Mouse (Mus musculus): Measurements from ENCODE around the gene Mrpl54. TPM values are rescaled to one million over a fixed set of nuclear protein-coding genes. Genes with fewer than 3 reads are reported as not detected.

Gene Mrpl54
- 91.5 and 109 TPM in 2 replicates for polyA plus RNA-seq (2012; rRNA removed)

GRCm38 (mm10) chr10:81266211-81267105 is at the start of gene Mrpl54, which contains the start of gene Apba3:
Mrpl54 (minus strand) TSS chr10:81266934.
Apba3 (plus strand) TSS chr10:81266960.

GRCm38 (mm10) chr10:81292554-81293333 is 26.0 kb upstream of the Mrpl54 start, which contains the start of gene Pip5k1c:
Pip5k1c (plus strand) TSS chr10:81292963.

GRCm38 (mm10) chr10:81291511-81292104 is 24.9 kb upstream of the Mrpl54 start, which contains the start of gene Tjp3:
Tjp3 (minus strand) TSS chr10:81291581.

GRCm38 (mm10) chr10:81252424-81253419 is 14.0 kb downstream of the Mrpl54 start, which contains the start of gene Matk:
Matk (plus strand) TSS chr10:81252935.

GRCm38 (mm10) chr10:81232580-81233225 is 34.0 kb downstream of the Mrpl54 start, which contains the start of gene Zfr2:
Zfr2 (plus strand) TSS chr10:81233155.

GRCm38 (mm10) chr10:81230438-81231332 is 36.0 kb downstream of the Mrpl54 start, which contains the start of gene Atcay:
Atcay (minus strand) TSS chr10:81230833.

Other genes starting within 250 kb of the Mrpl54 start
- gene Diras1, start 241.3 kb downstream of the Mrpl54 start, polyA plus RNA-seq (2012; rRNA removed): 5.8 and 6.1 TPM in 2 replicates
- 26.5 and 35.6 TPM in 2 replicates for gene Slc39a3, start 229.5 kb downstream of the Mrpl54 start, polyA plus RNA-seq (2012; rRNA removed)
- 168 and 193 TPM in 2 replicates for gene Sgta, start 206.8 kb downstream of the Mrpl54 start, polyA plus RNA-seq (2012; rRNA removed)
- gene Thop1, start 196.9 kb downstream of the Mrpl54 start, polyA plus RNA-seq (2012; rRNA removed): 62.7 and 69.0 TPM in 2 replicates
- gene Creb3l3, start 168.1 kb downstream of the Mrpl54 start, polyA plus RNA-seq (2012; rRNA removed): 0.52 and 0.73 TPM in 2 replicates
- 167 and 173 TPM in 2 replicates for gene Map2k2, start 161.0 kb downstream of the Mrpl54 start, polyA plus RNA-seq (2012; rRNA removed)
- 12.7 and 17.8 TPM in 2 replicates for gene Zbtb7a, start 131.7 kb downstream of the Mrpl54 start, polyA plus RNA-seq (2012; rRNA removed)
- gene Pias4, start 99.0 kb downstream of the Mrpl54 start, polyA plus RNA-seq (2012; rRNA removed): 39.5 and 41.3 TPM in 2 replicates
- 1,158 and 1,360 TPM in 2 replicates for gene Eef2, start 90.3 kb downstream of the Mrpl54 start, polyA plus RNA-seq (2012; rRNA removed)
- gene Dapk3, start 83.9 kb downstream of the Mrpl54 start, polyA plus RNA-seq (2012; rRNA removed): 63.2 and 71.7 TPM in 2 replicates
- gene 4930442H23Rik, start 83.1 kb downstream of the Mrpl54 start, polyA plus RNA-seq (2012; rRNA removed): not detected in 2 replicates
- gene Nmrk2, start 64.9 kb downstream of the Mrpl54 start, polyA plus RNA-seq (2012; rRNA removed): 0.02 and 0.04 TPM in 2 replicates
- gene Atcay, start 36.1 kb downstream of the Mrpl54 start, polyA plus RNA-seq (2012; rRNA removed): 25.0 and 36.7 TPM in 2 replicates
- gene Zfr2, start 33.8 kb downstream of the Mrpl54 start, polyA plus RNA-seq (2012; rRNA removed): 16.3 and 16.6 TPM in 2 replicates
- gene Matk, start 14.0 kb downstream of the Mrpl54 start, polyA plus RNA-seq (2012; rRNA removed): 4.0 and 4.3 TPM in 2 replicates
- gene Apba3, start within 50 bp of the Mrpl54 start, polyA plus RNA-seq (2012; rRNA removed): 25.6 and 44.9 TPM in 2 replicates
- 2.6 and 4.2 TPM in 2 replicates for gene Tjp3, start 24.6 kb upstream of the Mrpl54 start, polyA plus RNA-seq (2012; rRNA removed)
- gene Pip5k1c, start 26.0 kb upstream of the Mrpl54 start, polyA plus RNA-seq (2012; rRNA removed): 84.4 and 91.7 TPM in 2 replicates
- gene Cactin, start 54.2 kb upstream of the Mrpl54 start, polyA plus RNA-seq (2012; rRNA removed): 50.3 and 63.1 TPM in 2 replicates
- 2.4 and 3.1 TPM in 2 replicates for gene Tbxa2r, start 61.8 kb upstream of the Mrpl54 start, polyA plus RNA-seq (2012; rRNA removed)
- 0.04 and 0.06 TPM in 2 replicates for gene Gipc3, start 76.3 kb upstream of the Mrpl54 start, polyA plus RNA-seq (2012; rRNA removed)
- 116 and 139 TPM in 2 replicates for gene Hmg20b, start 83.5 kb upstream of the Mrpl54 start, polyA plus RNA-seq (2012; rRNA removed)
- gene Mfsd12, start 90.6 kb upstream of the Mrpl54 start, polyA plus RNA-seq (2012; rRNA removed): 8.6 and 9.0 TPM in 2 replicates
- 0.28 and 0.31 TPM in 2 replicates for gene 4930404N11Rik, start 98.9 kb upstream of the Mrpl54 start, polyA plus RNA-seq (2012; rRNA removed)
- gene Fzr1, start 111.6 kb upstream of the Mrpl54 start, polyA plus RNA-seq (2012; rRNA removed): 91.8 and 113 TPM in 2 replicates
- 56.2 and 57.9 TPM in 2 replicates for gene Dohh, start 117.5 kb upstream of the Mrpl54 start, polyA plus RNA-seq (2012; rRNA removed)
- gene Gm48551, start 117.5 kb upstream of the Mrpl54 start, polyA plus RNA-seq (2012; rRNA removed): 3.9 and 4.3 TPM in 2 replicates
- gene Gm48552, start 122.1 kb upstream of the Mrpl54 start, polyA plus RNA-seq (2012; rRNA removed): 5.2 and 8.2 TPM in 2 replicates
- gene Smim24, start 126.1 kb upstream of the Mrpl54 start, polyA plus RNA-seq (2012; rRNA removed): 3.7 and 5.0 TPM in 2 replicates
- 7.8 and 12.5 TPM in 2 replicates for gene Nfic, start 188.7 kb upstream of the Mrpl54 start, polyA plus RNA-seq (2012; rRNA removed)
- 45.0 and 50.2 TPM in 2 replicates for gene Celf5, start 215.8 kb upstream of the Mrpl54 start, polyA plus RNA-seq (2012; rRNA removed)
- 129 and 153 TPM in 2 replicates for gene Ncln, start 229.5 kb upstream of the Mrpl54 start, polyA plus RNA-seq (2012; rRNA removed)
- gene S1pr4, start 233.2 kb upstream of the Mrpl54 start, polyA plus RNA-seq (2012; rRNA removed): 0.42 and 0.56 TPM in 2 replicates

All from central nervous system, embryonic 11.5 days (tissue).